Mouse (Mus musculus) T-helper 1 cell (primary cell): Measurements from ENCODE around the gene Nup35.

Experiments used
- in situ Hi-C: fragments of 300-600 bp; cut with MboI, MseI; formaldehyde crosslinking; loops from one replicate; pipeline ENCODE4 v1.15.1; 2025; ENCODE audit warnings: high pct_unique_total_duplicates

The Nup35 gene

DNA sequence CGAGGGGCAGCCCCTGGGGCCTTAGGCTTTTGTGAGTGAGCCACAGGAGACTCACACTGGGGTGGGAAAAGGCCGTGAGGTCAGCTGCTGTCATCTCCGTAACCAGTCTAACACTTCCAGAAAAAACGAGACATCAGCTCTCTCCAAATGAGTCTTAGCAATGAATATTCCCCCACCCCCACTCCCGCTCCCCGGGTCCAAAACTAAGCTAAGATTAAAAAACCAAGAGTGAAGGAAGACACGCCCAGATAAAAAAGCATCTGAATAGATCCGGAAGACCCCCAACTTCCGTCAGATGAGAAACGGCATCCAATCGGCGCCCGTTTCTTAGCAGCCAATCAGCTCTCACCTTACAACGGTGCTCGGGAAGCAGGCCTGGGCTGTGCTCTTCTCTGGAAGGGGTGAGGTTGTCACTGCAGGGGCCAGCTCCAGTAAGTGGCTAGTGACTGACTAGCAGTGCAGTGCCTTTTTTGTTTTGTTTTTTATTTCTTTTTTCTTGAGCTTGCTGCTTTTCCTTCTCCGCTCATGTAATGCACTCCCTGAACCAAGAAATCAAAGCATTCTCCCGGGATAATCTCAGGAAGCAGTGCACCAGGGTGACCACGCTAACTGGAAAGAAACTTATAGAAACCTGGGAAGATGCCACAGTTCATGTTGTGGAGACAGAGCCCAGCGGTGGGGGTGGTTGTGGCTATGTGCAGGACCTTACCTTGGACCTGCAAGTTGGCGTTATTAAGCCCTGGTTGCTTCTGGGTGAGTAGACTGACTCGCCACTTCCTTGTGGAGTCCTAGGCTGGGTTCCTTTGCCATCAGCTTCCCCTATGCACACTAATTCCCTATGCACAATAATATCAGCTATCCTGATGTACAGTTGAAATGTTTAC, at the start of gene Nup35, which contains the start of gene Dusp19:
Gene Nup35 (plus strand): TSS at position 383 of the 884 bp plus-strand sequence.
Gene Dusp19 (plus strand): TSS at position 192 of the 884 bp plus-strand sequence.
- in situ Hi-C loops = no loop called here

DNA sequence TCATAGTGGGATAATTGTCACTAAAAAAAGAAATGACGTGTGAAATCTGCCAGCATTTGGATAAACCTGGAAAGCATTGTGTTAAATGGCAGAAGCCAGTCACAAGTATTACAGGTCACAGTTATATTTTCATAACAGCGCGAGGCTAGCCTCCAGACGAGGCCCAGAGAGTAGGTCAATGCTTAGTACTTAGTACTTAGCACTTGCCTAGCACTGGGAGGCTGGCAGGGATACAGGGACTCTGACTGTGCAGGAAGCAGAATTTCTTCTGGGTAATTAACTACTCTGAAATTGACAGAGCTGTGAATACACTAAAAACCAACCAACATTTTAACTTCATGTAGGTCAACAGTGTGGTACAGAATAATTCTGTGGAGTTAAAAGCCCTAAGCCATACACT, 49.6 kb upstream of the Nup35 start:
- in situ Hi-C loops = no loop called here

DNA sequence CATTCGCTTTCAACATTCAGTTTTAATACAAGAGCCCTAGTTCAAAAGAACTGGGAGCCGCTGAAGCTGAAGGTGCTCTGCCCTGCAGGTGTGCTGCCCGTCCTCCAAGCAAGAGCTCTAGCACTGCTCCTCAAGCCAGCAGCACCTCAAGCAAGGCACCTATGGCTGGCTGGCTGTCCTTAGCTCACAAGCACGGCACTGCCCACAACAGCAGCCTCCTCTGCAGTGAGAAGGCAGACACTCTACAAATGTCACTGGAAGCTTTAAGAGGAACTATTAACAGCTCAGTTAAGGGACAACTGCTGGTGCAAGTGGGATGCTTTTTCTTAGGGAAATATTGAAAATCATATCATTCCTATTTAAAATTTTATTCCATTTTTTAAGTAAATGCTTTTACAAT, 46.4 kb upstream of the Nup35 start:
- in situ Hi-C loops = no loop called here

DNA sequence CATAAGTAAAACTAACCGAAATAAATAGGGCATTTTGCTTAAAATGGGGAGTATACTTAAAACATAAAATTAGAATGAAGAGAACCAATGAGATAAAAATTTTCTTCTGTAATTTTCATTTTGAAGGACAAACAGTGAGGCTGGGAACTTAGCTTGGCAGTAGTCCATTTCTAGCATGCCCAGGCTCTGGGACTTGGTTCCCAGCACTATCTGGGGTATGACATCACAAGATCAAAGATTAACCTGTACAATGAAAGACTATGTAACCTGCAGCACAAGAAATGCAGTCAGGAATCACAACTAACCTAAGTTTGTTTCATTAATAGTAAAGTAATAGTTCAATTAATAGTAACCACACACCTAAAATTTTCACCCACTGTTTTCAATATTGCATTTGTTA, 39.8 kb upstream of the Nup35 start:
- in situ Hi-C loops = loop anchor here (5.0 kb wide), 1 partner anchor 35 kb away; no protein-coding TSS in a partner anchor

DNA sequence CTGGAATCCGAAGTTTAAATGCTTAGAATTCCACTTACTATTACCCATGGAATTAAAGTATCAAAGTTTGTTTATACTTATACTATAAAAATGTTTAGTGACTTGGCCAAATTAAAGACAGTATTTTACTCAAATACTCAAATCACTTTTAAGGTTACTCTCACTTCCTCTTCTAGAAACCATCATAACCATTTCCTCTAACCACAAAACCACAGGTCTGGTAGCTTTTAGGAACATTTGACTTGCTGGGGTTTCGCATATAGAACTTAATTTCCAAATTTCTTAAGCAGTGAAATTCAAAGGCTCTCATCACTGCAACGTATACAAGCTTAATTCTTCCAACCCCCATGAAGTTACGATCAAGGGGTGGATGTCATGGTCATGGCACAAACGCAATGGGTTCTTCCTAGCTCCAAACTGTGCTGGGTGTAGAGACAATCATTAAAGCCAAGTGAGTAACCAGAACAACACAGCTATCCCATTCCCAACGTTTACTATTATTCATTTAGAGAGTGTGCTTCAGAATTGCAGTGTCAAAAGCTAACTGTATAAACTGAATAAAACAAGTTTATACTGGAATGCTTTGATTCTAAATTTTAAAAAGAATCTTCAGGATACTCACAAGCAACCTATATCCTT, 37.7 kb upstream of the Nup35 start:
- in situ Hi-C loops = loop anchor here (5.0 kb wide), 1 partner anchor 33 kb away; no protein-coding TSS in a partner anchor

DNA sequence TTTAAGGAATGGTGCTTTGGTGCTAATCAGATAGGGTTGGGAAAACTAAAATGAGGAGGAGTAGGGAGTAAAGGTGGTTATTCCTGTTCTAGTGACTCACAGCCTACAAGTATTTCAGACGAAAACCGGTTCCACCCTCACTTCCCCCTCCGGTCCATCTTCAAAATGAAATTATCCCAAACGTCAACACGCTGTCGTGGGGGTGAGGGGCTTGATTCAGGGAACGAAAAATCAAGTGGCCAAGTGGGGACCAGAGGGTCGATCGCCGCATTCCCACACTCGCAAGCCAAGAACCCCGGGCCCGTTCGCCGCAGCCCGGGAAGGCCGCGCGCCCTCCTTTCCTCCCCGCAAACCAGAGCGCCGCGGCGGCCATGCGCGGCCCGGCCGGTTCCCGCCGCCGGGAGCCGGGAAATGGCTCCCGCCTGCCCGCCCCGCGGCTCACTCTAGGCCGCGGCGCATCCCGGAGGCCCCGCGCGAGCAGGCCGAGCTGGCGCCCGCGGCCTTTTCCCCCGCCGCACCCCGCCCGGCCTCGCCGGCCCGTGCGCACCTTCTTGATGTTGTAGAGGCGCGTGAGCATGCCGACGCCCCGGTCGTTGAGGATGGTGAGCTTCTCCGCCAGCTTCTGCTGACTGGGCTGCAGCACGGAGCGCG, 36.6 kb upstream of the Nup35 start:
- in situ Hi-C loops = no loop called here

DNA sequence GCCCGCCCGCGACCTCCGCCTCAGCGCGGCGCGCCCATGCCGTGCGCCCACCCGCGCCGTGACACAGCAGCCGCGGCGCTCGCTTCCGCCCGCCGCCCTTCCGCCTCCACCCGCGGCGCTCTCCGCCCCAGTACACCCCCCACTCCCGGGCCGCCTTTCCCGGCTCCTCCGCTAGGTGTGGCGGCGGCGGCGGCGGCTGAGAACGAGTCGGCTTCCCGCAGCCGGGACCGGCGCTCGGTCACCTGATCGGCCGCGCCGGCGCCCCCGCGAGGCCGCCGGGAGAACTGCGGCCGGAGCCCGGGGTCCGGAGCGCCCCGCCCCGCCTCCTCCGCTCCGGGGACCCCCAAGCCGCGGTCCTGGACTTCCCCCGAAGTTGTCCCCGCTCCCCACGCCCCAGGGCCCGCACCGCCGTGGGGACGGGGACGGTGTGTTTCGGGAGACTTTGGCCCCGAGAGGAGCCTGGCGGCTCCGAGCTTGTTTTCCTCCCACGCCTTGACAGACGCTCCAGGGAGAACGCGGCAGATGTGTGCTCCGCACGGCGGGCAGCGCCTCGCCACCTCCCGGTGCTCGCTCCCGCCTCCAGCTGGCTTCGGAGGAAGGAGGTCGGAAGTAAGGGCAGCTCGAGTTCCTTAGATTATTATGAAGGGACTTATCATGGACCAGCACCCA, 35.9 kb upstream of the Nup35 start, which contains the start of gene Nckap1:
Gene Nckap1 (minus strand): TSS at position 338 of the 669 bp plus-strand sequence.
- in situ Hi-C loops = no loop called here

DNA sequence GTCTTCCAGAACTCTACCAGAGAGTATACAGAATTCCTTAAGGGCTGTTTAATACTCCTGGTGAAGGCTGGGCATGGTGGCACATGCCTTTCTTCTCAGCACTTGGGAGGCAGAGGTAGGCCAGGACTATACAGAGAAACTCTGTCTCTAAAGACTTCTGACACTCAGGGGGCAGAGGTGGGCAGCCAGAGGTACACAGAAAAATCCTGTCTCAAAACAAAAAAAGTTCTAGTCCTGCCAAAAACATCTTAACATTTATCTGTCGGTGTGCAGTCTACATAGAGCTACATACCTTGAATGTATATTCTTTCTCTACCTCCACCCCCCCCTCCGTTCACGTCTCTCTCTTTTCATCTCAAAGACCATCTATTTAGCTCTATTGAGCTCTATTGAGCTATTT, 34.7 kb upstream of the Nup35 start:
- in situ Hi-C loops = no loop called here

DNA sequence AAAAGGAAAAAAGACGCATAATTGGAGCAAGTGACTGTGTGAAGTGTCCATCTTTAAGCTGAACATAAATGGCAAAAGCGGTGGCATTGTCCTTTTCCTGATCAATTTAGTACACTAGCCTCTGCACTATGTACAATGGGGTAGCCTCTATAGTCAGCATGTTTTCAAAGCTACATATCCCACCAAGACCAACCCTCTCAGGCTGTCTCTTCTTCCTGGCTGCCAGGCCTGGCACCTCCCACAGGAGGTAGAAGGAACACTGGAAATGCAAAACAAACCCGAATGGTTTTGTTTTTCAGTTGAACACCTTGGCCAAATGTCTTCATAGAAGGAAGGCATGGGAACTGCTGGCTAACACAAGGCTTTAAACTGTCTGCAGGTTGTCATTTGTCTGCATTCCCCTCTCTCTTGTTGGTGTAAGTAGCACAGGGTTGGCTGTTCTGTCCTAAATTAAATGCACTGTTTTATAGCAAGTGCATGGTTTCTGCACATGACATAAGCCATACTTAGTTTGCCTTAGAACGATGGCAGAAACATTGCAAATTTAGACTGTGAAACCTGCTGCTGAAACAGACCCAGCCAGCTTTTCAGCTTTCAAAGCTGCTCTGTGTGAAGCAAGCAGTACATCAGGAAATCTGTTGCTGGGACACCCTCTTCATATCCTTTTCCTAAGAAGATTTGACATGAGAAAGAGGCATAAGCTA, 22.7 kb upstream of the Nup35 start:
- in situ Hi-C loops = no loop called here

DNA sequence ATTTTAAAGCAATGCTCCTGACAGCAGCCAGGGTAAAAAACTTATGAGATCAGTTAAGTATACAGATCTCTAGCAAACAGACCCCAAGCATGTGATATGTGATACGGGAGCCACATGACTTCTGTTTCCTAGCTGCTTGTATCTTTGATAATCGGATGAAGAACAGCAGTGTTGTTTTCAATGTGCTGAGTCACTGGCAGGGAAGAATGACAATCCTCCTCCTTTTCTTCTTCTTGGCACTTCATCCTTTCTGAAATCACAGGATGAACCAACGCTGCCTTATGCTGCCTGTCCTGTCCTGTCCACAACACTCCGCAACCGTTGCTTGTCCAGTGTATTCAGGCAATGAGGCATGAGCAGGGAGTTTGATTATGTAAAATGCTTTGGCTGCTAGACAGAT, 20.1 kb upstream of the Nup35 start:
- in situ Hi-C loops = no loop called here

DNA sequence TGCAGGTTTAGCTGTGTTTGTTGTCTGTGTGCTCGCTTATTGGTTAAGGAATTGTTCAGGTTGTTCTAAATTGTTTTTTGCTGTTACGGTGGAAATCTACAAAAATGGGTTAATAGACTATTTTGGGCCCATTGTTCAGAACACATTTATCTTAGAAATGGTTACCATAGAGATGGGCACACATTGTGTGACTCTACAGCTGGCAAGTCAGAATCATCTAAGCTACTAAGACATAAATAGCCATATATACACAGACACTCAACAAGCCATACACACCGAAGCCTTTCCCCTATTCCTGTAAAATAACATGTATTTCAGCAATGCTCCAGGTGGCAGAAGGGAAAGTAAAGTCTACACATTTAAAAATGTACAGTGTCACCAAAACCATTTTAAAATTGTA, 17.2 kb upstream of the Nup35 start:
- in situ Hi-C loops = no loop called here

DNA sequence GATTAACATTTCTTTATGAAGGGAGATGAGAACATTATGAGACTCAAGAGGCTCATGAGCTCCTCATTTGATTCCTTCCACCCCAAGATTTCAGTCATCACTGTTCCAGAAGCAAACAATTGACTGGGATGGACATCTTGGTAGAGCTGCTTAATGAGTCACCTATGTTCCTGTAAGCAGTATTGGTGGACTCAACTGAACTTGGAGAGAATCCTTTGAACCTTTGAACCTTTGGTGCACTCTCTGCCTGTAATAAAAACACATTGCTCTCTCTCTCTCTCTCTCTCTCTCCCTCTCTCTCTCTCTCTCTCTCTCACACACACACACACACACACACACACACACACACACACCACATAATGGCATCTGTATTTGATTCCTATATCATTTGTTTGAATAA, 16.4 kb upstream of the Nup35 start:
- in situ Hi-C loops = no loop called here

DNA sequence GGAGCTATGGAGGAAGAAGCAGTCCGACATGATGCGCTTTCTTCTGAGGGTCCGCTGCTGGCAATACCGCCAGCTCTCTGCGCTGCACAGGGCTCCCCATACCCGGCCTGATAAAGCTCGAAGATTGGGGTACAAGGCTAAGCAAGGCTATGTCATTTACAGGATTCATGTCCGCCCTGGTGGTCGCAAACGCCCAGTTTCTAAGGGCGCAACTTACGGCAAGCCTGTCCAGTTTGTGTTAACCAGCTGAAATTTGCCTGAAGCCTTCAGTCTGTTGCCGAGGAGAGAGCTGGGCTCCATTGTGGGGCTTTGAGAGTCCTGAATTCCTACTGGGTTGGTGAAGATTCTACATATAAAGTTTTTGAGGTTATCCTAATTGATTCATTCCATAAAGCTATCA, 14.3 kb upstream of the Nup35 start:
- in situ Hi-C loops = no loop called here

DNA sequence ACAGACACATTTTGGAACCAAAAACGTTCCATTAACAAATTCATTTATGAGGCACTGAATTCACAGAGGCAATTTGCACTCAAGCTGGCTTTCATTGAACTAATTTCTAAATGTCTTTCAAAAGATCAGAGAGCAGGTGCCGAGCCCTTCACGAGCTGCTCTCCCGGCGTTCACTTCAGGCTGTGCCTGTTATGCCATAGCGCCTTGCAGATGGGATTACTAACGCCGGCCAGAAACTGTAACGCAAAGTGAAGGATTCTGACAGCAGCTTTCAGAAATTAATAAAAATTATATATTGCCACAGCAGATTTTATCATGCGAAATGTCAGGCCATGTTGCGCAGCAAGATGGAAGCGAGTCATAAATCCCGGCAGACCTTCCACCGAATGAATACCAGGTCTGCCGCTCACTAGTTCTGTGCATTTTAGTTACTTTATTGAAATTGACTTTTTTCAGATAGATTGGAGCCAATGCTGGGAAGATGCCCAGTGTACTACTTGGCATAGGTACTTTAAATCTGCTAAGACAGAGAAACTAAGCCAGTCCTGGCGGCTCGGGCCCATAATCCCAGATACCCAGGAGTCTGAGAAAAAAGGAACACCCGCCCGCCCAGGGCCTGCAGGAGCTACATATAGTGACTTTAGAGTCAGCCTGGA, 13.1 kb upstream of the Nup35 start:
- in situ Hi-C loops = no loop called here

DNA sequence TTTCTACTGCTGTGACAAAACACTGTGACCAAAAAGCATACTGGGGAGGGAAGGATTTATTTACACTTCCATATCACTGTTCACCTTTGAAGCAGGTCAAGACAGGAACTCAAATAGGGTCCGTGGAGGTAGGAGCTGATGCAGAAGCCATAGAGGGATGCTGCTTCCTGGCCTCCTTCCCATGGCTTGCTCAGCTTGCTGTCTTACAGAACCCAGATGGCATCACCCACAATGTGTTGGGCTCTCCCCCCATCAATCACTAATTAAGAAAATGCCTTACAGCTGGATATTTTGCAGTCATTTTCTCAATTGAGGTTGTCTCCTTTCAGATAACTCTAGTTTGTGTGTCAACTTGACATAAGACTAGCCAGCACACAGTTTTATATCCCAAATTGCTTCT, 4.8 kb upstream of the Nup35 start:
- in situ Hi-C loops = loop anchor here (5.0 kb wide), 1 partner anchor 35 kb away; no protein-coding TSS in a partner anchor

DNA sequence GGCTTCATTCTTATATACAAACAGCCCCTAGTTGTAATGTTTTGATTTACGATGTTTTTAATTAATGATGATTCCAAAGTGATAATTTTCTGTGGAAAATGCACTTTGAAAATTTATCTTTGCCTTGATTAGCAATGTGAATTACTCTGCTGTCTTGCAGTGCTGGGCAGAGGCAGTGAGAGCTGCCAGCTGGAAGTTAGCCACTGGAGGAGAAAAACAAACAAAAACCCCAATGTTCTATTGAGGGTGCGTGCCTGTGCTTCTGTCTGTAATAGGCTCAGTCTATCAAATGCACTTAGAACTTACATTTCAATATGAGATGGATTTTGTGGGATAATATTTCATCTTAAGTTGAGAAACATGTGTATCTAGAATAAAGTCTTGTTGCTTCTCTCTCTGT, 4.2 kb upstream of the Nup35 start:
- in situ Hi-C loops = loop anchor here (5.0 kb wide), 1 partner anchor 35 kb away; no protein-coding TSS in a partner anchor

DNA sequence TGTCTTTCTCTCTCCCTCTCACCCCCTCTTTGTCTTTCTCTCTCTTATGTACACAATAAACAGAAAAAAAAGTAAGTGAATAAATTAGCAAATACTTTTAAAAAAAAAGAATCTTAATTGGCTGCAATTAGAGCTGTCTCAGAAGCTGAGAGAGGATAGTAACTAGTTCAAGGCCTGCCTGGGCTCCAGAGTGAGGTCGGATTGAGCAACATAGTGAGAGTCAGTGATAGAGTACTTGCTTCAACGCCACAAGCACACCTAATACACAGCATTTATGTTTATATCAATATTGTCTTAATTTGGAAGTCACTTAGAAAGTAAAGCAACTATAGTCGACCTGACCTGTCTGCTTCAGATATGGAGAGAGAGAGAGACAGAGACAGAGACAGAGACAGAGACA, 2.0 kb downstream of the Nup35 start:
- in situ Hi-C loops = no loop called here

DNA sequence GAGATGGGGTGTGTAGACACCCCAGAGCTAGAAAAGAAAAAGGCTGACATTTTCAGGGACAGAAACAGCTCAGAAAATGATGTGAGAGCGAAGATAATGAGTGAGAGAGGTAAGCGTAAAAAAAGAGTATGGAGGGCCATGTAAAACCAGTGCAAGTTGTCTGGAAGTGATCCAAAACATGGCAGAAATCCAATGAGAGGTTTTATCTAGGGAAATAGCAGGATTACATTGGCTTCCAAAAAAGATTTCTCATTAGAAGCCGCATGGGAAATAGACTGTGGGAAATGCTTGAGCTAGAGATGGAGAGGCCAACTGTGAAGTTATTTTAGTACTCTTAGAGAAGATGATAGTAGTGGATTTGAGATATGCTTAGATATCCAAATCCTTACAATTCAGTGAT, 4.9 kb downstream of the Nup35 start:
- in situ Hi-C loops = no loop called here

DNA sequence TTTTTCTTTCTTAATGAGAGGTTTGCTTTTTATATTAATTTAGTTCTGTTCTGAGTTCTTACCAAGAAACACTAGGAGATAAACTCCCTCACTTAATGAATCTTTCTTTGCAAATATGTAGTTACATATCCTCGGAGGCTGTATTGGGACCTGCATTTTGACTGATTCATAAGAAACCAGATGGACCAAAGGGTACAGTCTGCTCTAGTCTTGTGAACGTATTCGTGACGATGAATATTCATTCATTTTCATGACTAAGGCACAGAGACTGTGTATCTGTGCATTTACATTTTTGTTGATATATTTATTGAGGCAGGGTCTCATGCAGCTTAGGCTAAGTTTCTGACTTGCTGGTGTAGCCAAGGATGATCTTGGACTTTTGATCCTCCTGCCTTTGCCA, 7.5 kb downstream of the Nup35 start:
- in situ Hi-C loops = no loop called here

DNA sequence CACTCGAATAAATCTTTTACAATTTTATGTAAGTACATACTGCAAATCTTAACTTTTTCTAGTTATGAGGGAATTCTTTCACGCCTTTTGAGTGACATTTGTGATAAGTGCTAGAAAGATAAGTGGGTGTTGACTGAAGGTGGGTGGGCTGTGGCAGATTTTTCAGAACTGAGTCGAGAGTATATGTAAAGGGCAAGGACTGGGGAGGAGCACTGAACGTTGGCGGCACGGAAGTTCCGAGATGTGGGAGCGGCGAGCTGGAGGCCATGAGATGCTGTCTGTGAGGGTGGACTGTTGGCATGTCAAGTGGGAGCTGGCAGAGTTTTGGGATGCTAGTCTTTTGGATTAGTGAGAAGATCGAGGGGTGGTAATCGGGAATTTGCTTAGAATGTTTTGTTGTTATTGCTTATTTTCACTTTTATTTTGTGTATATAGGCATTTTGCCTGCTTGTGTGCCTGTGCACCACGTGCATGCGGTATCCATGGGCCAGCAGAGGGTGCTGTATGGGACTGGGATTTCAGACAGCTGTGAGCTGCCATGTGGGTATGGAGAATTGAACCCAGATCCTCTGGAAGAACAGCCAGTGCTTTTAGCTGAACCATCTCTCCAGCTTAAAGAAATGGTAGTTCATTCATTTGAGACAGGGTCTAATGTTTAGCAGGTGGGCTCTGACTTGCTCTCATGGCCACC, 15.4 kb downstream of the Nup35 start:
- in situ Hi-C loops = no loop called here
